Mouse (Mus musculus) embryonic facial prominence, embryonic 10.5 days (tissue): Measurements from ENCODE around the gene Utp20. TPM values are rescaled to one million over a fixed set of nuclear protein-coding genes. Genes with fewer than 3 reads are reported as not detected.
"Not testable (repeated sequence)": the region's sequence is repeated elsewhere in the genome, so short reads cannot be mapped to it uniquely, and the experiment has no call there.

Source experiments
- DNase-seq: peaks from one replicate; pipeline ENCODE4 v3.0.0-alpha.2; 2017; ENCODE audit warnings: low spot score
- H3K27ac ChIP-seq: fragments of 300-500 bp; sonication (generic); replicated peaks from 2 replicates; pipeline ENCODE4 v1.5.1; 2016; ENCODE audit warnings: mild to moderate bottlenecking
- H3K27me3 ChIP-seq: fragments of 300-500 bp; sonication (generic); replicated peaks from 2 replicates; pipeline ENCODE4 v1.6.1; 2016; ENCODE audit warnings: low read depth, mild to moderate bottlenecking; ENCODE audit not compliant: poor library complexity, severe bottlenecking
- H3K36me3 ChIP-seq: fragments of 300-500 bp; sonication (generic); replicated peaks from 2 replicates; pipeline ENCODE4 v1.6.1; 2016; ENCODE audit warnings: mild to moderate bottlenecking, moderate library complexity
- H3K4me1 ChIP-seq: fragments of 300-500 bp; sonication (generic); 2 replicates; pipeline ENCODE4 v1.6.1; 2016
- H3K4me3 ChIP-seq: fragments of 300-500 bp; sonication (generic); 2 replicates; pipeline ENCODE4 v1.5.1; 2016; ENCODE audit warnings: mild to moderate bottlenecking, moderate library complexity
- H3K9me3 ChIP-seq: fragments of 300-500 bp; sonication (generic); 2 replicates; pipeline ENCODE4 v1.6.1; 2016; ENCODE audit warnings: mild to moderate bottlenecking
- WGBS: fragments of 180-500 bp; shearing (Covaris S2); methylation state at CpG from one replicate; pipeline ENCODE4 v1.1.7; 2016; 5-methylcytosine and 5-hydroxymethylcytosine counted together
- polyA plus RNA-seq: library from polyadenylated mRNA; unstranded; fragments of >200 nt; fragmentation: Nextera tagmentation; extraction: Ambion mirVana; gene quantifications from 2 replicates; pipeline ENCODE4 v1.2.1, GENCODE M21; 2016

Gene Utp20
- polyA plus RNA-seq: 26.4 and 27.1 TPM in 2 replicates

GRCm38 (mm10) chr10:88826188-88826946 is at the start of gene Utp20:
Gene Utp20, minus strand, starts transcription at chr10:88826804.
- under 1% methylated on average over 44 of the region's 44 CpGs for WGBS
- H3K36me3 ChIP-seq: peaks cover 33% of the 10 kb centered on the region
- peak within 1 kb of the TSS; percentile 91 for H3K4me3 ChIP-seq
- no peaks in the 10 kb centered on the region for H3K9me3 ChIP-seq
- no peaks in the 10 kb centered on the region for H3K27me3 ChIP-seq
- H3K27ac ChIP-seq: peak within 1 kb of the TSS; percentile 86
- H3K4me1 ChIP-seq: peaks cover 7% of the 10 kb centered on the region; the same call in 1 of the 2 replicates
- peak; percentile 90 for DNase-seq

- H3K4me1 ChIP-seq: no peaks in the 10 kb centered on the region
- no peak overlapping the region for H3K4me3 ChIP-seq
- DNase-seq: no peak
- 68% methylated on average over 5 of the region's 5 CpGs for WGBS
- no peaks in the 10 kb centered on the region for H3K9me3 ChIP-seq
- H3K36me3 ChIP-seq: no peaks in the 10 kb centered on the region
- H3K27me3 ChIP-seq: no peaks in the 10 kb centered on the region
- H3K27ac ChIP-seq: no peak overlapping the region
These were observed 48.3 kb upstream of the Utp20 start for GRCm38 (mm10) chr10:88874870-88875269.

- no peak for DNase-seq
- H3K9me3 ChIP-seq: no peaks in the 10 kb centered on the region
- no peaks in the 10 kb centered on the region for H3K27me3 ChIP-seq
- WGBS: 69% methylated on average over 2 of the region's 2 CpGs
- no peak overlapping the region for H3K27ac ChIP-seq
- no peak overlapping the region for H3K4me3 ChIP-seq
- H3K4me1 ChIP-seq: no peaks in the 10 kb centered on the region
- no peaks in the 10 kb centered on the region for H3K36me3 ChIP-seq
These were observed 39.4 kb upstream of the Utp20 start for GRCm38 (mm10) chr10:88866017-88866416.

- H3K27me3 ChIP-seq: no peaks in the 10 kb centered on the region
- H3K4me3 ChIP-seq: no peak overlapping the region
- WGBS: 93% methylated on average over 5 of the region's 5 CpGs
- H3K9me3 ChIP-seq: no peaks in the 10 kb centered on the region
- H3K27ac ChIP-seq: no peak overlapping the region
- H3K4me1 ChIP-seq: no peaks in the 10 kb centered on the region
- H3K36me3 ChIP-seq: no peaks in the 10 kb centered on the region
- DNase-seq: no peak
These were observed 35.7 kb upstream of the Utp20 start for GRCm38 (mm10) chr10:88862293-88862692.

GRCm38 (mm10) chr10:88861416-88861815 is 34.8 kb upstream of the Utp20 start:
- H3K9me3 ChIP-seq: no peaks in the 10 kb centered on the region
- no peaks in the 10 kb centered on the region for H3K27me3 ChIP-seq
- no peak overlapping the region for H3K4me3 ChIP-seq
- no peaks in the 10 kb centered on the region for H3K4me1 ChIP-seq
- H3K36me3 ChIP-seq: no peaks in the 10 kb centered on the region
- DNase-seq: no peak
- H3K27ac ChIP-seq: no peak overlapping the region

GRCm38 (mm10) chr10:88860911-88861310 is 34.3 kb upstream of the Utp20 start:
- H3K27ac ChIP-seq: no peak overlapping the region
- H3K4me1 ChIP-seq: no peaks in the 10 kb centered on the region
- 79% methylated on average over 3 of the region's 3 CpGs for WGBS
- H3K36me3 ChIP-seq: no peaks in the 10 kb centered on the region
- DNase-seq: no peak
- no peaks in the 10 kb centered on the region for H3K27me3 ChIP-seq
- no peak overlapping the region for H3K4me3 ChIP-seq
- H3K9me3 ChIP-seq: no peaks in the 10 kb centered on the region

- H3K27ac ChIP-seq: no peak overlapping the region
- DNase-seq: no peak
- H3K9me3 ChIP-seq: no peaks in the 10 kb centered on the region
- no peaks in the 10 kb centered on the region for H3K27me3 ChIP-seq
- H3K4me3 ChIP-seq: no peak overlapping the region
- WGBS: 88% methylated on average over 7 of the region's 7 CpGs
- H3K4me1 ChIP-seq: no peaks in the 10 kb centered on the region
- no peaks in the 10 kb centered on the region for H3K36me3 ChIP-seq
These were observed 26.7 kb upstream of the Utp20 start for GRCm38 (mm10) chr10:88853326-88853725.

GRCm38 (mm10) chr10:88849976-88850375 is 23.4 kb upstream of the Utp20 start:
- Histone ChIP-seq H3K27me3 (no peaks in the 10 kb centered on the region), H3K36me3 (no peaks in the 10 kb centered on the region), H3K4me3 (no peak overlapping the region), H3K4me1 (no peaks in the 10 kb centered on the region), H3K27ac (no peak overlapping the region), H3K9me3 (no peaks in the 10 kb centered on the region)
- WGBS: 92% methylated on average over 4 of the region's 4 CpGs
- DNase-seq: no peak

- Histone ChIP-seq H3K4me3 (no peak overlapping the region), H3K27ac (no peak overlapping the region), H3K36me3 (no peaks in the 10 kb centered on the region), H3K9me3 (no peaks in the 10 kb centered on the region), H3K27me3 (no peaks in the 10 kb centered on the region), H3K4me1 (no peaks in the 10 kb centered on the region)
- DNase-seq: no peak
- WGBS: 75% methylated on average over 7 of the region's 7 CpGs
These were observed 22.4 kb upstream of the Utp20 start for GRCm38 (mm10) chr10:88848876-88849476.

- no peak for DNase-seq
- WGBS: 65% methylated on average over 2 of the region's 2 CpGs
These were observed 7.6 kb upstream of the Utp20 start for GRCm38 (mm10) chr10:88834227-88834626.

GRCm38 (mm10) chr10:88828361-88828760 is 1.8 kb upstream of the Utp20 start:
- DNase-seq: no peak
- Histone ChIP-seq H3K4me3 (no peak overlapping the region), H3K4me1 (peaks cover 7% of the 10 kb centered on the region; the same call in 1 of the 2 replicates), H3K36me3 (peaks cover 15% of the 10 kb centered on the region), H3K9me3 (no peaks in the 10 kb centered on the region), H3K27me3 (no peaks in the 10 kb centered on the region), H3K27ac (no peak overlapping the region)

More at GRCm38 (mm10) chr10:88834227-88834626, 7.6 kb upstream of the Utp20 start:
- Histone ChIP-seq H3K4me3 (no peak overlapping the region), H3K27me3 (no peaks in the 10 kb centered on the region), H3K4me1 (no peaks in the 10 kb centered on the region), H3K9me3 (no peaks in the 10 kb centered on the region), H3K27ac (no peak overlapping the region), H3K36me3 (no peaks in the 10 kb centered on the region)

GRCm38 (mm10) chr10:88827596-88827995 is 992 bp upstream of the Utp20 start:
- Histone ChIP-seq H3K27ac (no peak overlapping the region), H3K9me3 (no peaks in the 10 kb centered on the region), H3K27me3 (no peaks in the 10 kb centered on the region), H3K4me1 (peaks cover 7% of the 10 kb centered on the region; the same call in 1 of the 2 replicates), H3K36me3 (peaks cover 21% of the 10 kb centered on the region), H3K4me3 (peak overlapping the region; percentile 91)
- DNase-seq: no peak
- WGBS: 90% methylated on average over 4 of the region's 4 CpGs

GRCm38 (mm10) chr10:88826947-88827306 is 323 bp upstream of the Utp20 start:
- WGBS: 1% methylated on average over 6 of the region's 6 CpGs
- not testable (repeated sequence) for H3K4me1 ChIP-seq, H3K9me3 ChIP-seq, H3K27me3 ChIP-seq, DNase-seq
- Histone ChIP-seq H3K4me3 (peak overlapping the region; percentile 91), H3K36me3 (peaks cover 27% of the 10 kb centered on the region), H3K27ac (peak overlapping the region; percentile 86)
